13 mouse cellular contexts compared by ENCODE assay signal in the genomic region with DNA sequence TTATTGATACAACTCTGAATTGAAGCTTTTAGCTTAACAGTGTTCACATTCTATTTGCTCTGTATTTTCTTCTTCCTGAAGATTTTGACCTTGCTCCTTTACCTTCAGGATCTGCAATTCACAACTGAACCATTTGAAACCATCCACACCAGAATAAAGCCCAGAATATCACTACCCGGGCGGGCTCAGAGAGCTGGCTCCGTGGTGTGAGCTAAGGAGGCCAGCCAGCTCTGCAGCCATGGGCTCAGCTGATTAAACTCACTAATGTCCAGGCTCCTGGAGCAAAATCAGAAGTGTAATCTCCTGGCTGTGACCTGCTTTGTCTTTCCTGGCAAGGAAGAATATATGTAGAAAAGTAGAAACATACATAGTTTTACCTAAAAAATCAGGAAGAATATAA.
"Had no signal": no experiment of that assay in that cellular context is flagged by ENCODE, and none has a peak within 500 bp of the region (broad histone marks: within the 10 kb centered on the region; RNA-seq: fewer than 3 reads in every experiment).

No protein-coding gene starts in this region.

- DNase-seq: kidney, postnatal 10 days; kidney, postnatal 36 days; layer of hippocampus, postnatal 36 days; liver; lung, adult 18-20 months; lung, postnatal 10 days; lung, postnatal 36 days; right cerebral cortex, adult 18-20 months; right cerebral cortex, postnatal 14 days; right cerebral cortex, postnatal 4 days; thymus, adult 2 months; thymus, postnatal 14 days; thymus, postnatal 4 days had no signal
